Mouse (Mus musculus) naive thymus-derived CD4-positive, alpha-beta T cell, adult 2 months (primary cell): Measurements from ENCODE around the gene Lrrn4cl.
"Not testable (repeated sequence)": the region's sequence is repeated elsewhere in the genome, so short reads cannot be mapped to it uniquely, and the experiment has no call there.

Source experiments
- DNase-seq: peaks from one replicate; pipeline ENCODE4 v3.0.0-alpha.2; 2011; ENCODE audit warnings: low read depth

Gene Lrrn4cl

GRCm38 (mm10) chr19:8850402-8850901 is at the start of gene Lrrn4cl:
Gene Lrrn4cl, plus strand, starts transcription at chr19:8850768.
- no peak for DNase-seq

- DNase-seq, result peak; percentile 95
Measured at GRCm38 (mm10) chr19:8802130-8802821, 48.3 kb upstream of the Lrrn4cl start, which contains the start of gene Zbtb3. Gene Zbtb3, plus strand, starts transcription at chr19:8802555.

DNA sequence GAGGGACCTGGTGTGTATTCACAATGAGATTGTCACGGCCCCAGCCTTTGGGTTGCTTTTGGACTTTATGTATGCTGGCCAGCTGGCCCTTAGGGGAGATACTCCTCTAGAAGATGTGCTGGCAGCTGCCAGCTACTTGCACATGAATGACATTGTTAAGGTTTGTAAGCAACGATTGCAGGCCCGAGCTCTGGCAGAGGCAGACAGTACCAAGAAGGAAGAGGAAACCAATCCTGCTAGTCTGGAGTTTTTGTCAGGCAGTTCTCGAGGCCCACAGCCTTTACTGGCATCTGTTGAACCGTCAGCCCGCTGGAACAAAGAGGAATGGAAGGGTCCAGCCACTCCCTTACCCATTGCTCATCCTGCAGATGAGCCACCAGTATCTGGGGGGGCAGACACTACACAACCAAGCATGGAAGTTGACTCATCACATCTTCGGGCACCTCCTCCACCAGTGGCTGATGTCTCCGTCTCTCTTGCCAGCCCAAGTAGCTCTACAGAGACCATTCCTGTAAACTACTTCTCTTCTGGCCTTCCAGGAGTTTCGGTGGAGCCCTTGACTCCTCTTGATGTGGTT is 47.3 kb upstream of the Lrrn4cl start:
- no peak for DNase-seq

DNA sequence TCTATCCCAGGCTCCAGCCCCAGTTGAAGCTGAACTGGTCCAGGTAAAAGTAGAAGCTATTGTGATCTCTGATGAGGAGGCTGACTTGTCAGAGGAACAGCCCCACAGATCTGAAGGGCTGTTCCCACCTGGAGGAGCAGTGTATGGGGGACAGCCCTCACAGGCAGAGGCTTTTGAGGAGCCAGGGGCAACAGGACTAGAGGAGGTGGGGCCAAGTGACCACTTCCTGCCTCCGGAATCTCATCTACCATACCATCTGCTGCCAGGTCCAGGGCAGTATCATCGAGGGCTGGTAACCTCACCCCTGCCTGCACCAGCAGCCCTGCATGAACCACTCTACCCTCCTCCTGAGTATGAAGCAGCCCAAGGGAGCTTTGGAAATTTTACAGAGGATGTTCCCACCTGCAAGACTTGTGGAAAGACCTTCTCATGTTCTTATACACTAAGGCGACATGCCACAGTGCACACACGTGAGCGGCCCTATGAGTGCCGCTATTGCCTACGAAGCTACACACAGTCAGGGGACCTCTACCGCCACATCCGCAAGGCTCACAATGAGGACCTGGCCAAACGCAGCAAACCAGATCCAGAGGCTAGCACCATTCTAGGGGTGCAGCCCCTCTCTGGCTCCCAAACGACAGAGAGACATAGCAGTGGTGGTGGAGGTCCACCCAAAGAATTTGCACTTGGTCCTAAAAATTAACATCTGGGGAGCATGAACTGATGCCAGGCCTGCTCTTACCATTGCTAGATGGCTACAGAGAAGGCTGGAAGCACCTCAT is 46.5 kb upstream of the Lrrn4cl start:
- no peak for DNase-seq

- no peak for DNase-seq
Measured at GRCm38 (mm10) chr19:8806810-8807209, 43.8 kb upstream of the Lrrn4cl start.

GRCm38 (mm10) chr19:8815812-8816211 is 34.8 kb upstream of the Lrrn4cl start:
- DNase-seq, result no peak

GRCm38 (mm10) chr19:8817001-8817400 is 33.6 kb upstream of the Lrrn4cl start:
- no peak for DNase-seq

DNA sequence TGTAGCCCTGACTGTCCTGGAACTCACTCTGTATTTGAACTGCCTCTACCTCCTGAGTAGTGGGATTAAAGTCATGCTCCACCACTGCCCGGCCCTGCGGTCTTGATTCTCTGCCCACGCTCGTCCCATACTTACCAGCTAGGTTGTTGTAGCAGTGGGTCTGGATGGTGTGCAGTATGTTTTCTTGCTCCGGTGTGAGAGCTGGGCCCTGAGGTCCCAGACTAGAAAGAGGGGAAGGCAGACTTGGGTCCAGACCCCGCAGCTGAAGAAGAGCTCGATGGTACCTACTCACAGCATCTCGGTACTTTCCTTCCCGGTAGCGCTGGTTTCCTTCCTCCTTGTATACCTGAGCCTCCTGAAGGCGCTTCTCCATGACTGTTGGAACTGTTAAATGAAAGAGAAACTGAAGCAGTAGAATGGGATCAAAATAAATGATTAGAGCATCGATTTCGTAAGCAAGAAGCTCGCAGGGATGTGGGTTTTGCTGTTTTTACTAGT is 32.2 kb upstream of the Lrrn4cl start:
- no peak for DNase-seq

DNA sequence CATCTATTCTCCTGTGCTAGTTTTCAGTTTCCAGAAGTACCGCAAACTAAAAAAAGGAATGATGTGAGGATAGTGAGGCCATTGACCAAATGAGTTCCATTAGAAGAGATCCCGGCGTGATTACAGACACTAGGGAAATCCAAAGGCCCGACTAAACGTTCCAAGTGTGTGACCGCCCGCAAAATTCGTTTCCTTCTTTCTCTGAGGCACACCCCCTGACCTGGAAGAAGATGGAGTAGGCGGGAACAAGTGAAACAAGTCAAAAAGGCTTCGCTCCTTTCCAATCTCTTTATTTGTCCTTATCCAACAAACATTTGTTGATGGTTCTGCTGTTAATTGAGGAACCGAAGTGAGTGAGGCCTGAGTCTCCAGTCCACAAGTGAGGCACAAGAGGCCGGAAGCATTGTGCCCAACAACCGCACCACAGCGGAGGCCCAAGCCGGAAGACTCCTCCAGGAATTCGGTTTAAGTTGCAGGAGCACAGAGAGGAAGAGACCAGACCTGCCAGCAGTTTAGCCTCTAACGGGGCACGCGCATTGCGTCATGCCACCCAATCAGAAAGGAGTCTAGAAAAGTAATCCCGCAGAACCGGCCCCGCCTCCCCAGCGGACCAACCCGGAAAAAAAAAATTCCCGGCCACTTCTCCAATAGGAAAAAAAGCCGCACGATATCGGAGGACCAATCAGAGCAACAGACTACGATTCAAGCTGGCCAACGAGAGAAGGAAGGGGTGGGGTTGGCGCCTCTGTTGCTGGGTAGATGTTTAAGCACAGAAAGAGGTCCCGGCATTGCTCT is 31.6 kb upstream of the Lrrn4cl start, which contains the start of gene Ttc9c:
Gene Ttc9c (minus strand): TSS at position 533 of the 795 bp plus-strand sequence.
- DNase-seq, result no peak

DNA sequence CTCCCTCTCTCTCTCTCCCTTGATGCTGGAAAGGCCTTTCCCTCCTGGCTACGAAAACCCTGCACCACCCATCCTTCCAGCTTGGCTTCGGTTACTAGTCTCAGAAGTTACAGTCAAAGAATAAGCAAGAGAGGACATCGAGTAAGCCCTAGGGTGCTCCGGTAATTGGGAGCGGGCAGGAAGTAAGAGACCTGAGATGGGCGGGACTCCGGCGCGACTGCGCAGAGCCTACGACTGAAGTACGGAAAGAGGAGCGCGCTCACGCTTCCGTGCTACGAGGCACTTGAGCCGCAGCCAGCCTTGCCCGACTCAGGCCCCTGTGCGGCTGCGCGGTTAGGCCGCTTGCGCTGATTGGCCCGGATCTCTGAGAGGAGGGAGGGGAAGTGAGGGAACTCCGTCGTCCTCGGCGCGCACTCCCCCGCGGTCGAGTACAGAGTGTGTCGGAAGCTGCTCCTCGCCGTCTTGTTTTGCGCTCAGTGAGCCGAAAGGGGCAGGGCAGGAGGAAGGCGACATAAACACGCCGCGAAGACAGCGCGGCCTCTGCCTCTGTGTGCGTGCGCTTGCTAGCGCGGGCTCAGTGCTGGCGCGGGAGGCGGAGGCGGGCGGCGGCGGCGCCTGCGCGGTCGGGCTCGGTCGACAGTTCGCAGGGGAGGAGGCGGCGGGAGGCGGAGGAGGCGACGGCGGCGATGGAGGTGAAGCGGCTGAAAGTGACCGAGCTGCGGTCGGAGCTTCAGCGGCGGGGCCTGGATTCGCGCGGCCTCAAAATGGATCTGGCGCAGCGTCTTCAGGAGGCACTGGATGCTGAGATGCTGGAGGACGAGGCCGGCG is 30.8 kb upstream of the Lrrn4cl start, which contains the start of gene Hnrnpul2:
Gene Hnrnpul2 (plus strand): TSS at position 415 of the 828 bp plus-strand sequence.
- peak; percentile 99 for DNase-seq

- DNase-seq, result no peak
Measured at GRCm38 (mm10) chr19:8820424-8820956, 30.1 kb upstream of the Lrrn4cl start.

DNA sequence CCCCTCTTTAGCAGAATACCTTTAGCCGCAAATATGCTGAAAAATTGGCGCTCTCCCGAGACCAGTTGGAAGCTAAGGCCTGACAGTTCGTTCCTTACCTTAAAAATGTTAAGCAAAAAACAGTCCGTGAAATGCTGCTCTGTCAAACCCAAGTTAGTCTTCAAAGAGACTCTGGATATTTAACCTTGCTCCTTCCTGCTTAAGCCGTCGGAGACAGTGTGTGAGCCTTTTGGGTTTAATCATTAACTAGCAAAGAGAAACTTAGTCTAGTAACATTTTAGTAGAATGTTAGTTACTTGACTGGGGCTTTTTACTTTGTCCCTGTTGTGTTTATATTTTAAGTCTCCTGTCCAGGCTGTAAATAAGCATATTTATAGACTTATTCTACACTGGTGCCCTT is 29.4 kb upstream of the Lrrn4cl start:
- DNase-seq, result peak; percentile 35

DNA sequence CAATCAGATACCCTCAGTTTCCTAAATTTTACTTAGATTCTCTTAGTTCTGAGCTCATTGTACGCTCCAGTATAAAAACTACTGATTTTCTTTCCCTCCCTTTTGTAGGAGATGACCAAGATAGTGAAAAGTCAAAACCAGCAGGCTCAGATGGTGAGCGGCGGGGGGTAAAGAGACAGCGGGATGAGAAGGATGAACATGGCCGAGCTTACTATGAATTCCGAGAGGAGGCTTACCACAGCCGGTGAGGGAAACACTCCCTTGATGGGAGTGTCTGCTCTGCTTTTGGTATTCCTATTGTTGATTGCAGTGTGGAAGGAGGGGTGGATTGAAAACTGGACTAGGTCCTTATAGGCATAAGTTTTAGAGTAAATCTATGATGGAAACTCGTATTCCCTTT is 27.9 kb upstream of the Lrrn4cl start:
- no peak for DNase-seq

GRCm38 (mm10) chr19:8829660-8830059 is 20.9 kb upstream of the Lrrn4cl start, which contains the start of gene AC129217.1:
Gene AC129217.1, plus strand, starts transcription at chr19:8829773.
- DNase-seq, result no peak

DNA sequence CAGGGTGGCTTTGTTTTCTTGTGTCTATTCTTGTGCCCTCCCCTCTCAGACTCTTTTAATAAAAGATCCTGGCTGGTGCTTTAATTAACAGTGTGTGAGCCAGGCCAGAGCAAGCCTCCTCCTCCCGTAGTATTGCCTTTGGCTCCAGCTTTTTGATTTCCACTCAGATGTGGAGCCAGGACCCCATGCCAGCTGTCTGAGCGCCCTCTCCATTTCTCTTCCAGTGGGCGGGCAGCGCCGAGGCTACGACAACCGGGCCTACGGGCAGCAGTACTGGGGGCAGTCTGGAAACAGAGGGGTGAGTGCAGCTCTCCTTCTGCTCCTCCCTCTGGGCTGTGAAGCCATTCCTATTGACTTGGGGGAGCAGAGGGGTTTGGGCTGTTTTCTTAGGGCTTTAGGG is 19.9 kb upstream of the Lrrn4cl start:
- no peak for DNase-seq

GRCm38 (mm10) chr19:8831262-8831661 is 19.3 kb upstream of the Lrrn4cl start:
- no peak for DNase-seq

GRCm38 (mm10) chr19:8832971-8833370 is 17.6 kb upstream of the Lrrn4cl start:
- DNase-seq, result no peak

DNA sequence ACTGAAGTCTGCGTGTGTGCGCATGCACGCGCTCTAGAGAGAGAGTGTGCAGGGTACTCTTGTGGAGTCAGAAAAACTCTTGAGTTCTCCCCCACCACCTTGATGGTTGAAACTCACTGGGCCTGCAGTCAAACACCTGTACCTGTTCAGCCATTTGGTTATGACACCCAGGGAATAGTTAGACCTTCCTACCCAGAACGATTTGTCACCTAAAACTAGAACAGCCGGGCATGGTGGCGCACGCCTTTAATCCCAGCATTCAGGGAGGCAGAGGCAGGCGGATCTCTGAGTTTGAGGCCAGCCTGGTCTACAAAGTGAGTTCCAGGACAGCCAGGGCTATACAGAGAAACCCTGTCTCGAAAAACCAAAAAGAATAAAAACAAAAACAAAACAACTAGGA is 14.2 kb upstream of the Lrrn4cl start:
- not testable (repeated sequence) for DNase-seq

GRCm38 (mm10) chr19:8837251-8837791 is 13.2 kb upstream of the Lrrn4cl start, which contains the start of gene Bscl2:
Gene Bscl2, plus strand, starts transcription at chr19:8837467.
- DNase-seq, result peak; percentile 89
